8 mouse cellular contexts compared by ENCODE assay signal in genomic region chrX:7840842-7841162, GRCm38 (mm10). TPM values are rescaled to one million over a fixed set of nuclear protein-coding genes. Genes with fewer than 3 reads are reported as not detected.
DNase-seq lines count a peak whose midpoint lies in the region; ATAC-seq and TF ChIP-seq lines count a peak whose summit lies in the region.

No protein-coding gene starts in this region.

- TF ChIP-seq RAD21 in CH12.LX (IDR thresholded peaks at IDR 0.05; ENCODE audit: low read depth, low read length): no peak

- DNase-seq in heart, embryonic 10.5 days (ENCODE audit: low spot score): no peak
- no peak for DNase-seq in heart, adult 11 months
- no peak for DNase-seq in CH12.LX (ENCODE audit: extremely low read depth)
- DNase-seq in adrenal gland, postnatal 36 days: no peak
- DNase-seq in ovary, postnatal 14 days (ENCODE audit: low spot score): no peak

- no peaks in the 10 kb centered on the region for H3K4me1 ChIP-seq in heart, embryonic 10.5 days
- H3K4me1 ChIP-seq in CH12.LX (ENCODE audit: control insufficient read depth in 1 of 2, insufficient read depth in 2 of 2): peaks cover 0 to 17% of the 10 kb centered on the region in 2 experiments; a peak in 2 of 4 replicates
- H3K4me1 ChIP-seq in forebrain, embryonic 15.5 days: peaks cover 30% of the 10 kb centered on the region
- peaks cover 70% of the 10 kb centered on the region for H3K4me1 ChIP-seq in liver, embryonic 15.5 days (replicated peaks)

- H3K27me3 ChIP-seq in heart, embryonic 10.5 days (ENCODE audit: insufficient read depth, poor library complexity, severe bottlenecking): no peaks in the 10 kb centered on the region
- no peaks in the 10 kb centered on the region for H3K27me3 ChIP-seq in CH12.LX (replicated peaks)
- no peaks in the 10 kb centered on the region for H3K27me3 ChIP-seq in forebrain, embryonic 15.5 days
- H3K27me3 ChIP-seq in liver, embryonic 15.5 days: no peaks in the 10 kb centered on the region

- H3K9me3 ChIP-seq in heart, embryonic 10.5 days: no peaks in the 10 kb centered on the region
- no peaks in the 10 kb centered on the region for H3K9me3 ChIP-seq in CH12.LX (replicated peaks; ENCODE audit: low read length)
- H3K9me3 ChIP-seq in forebrain, embryonic 15.5 days: no peaks in the 10 kb centered on the region
- H3K9me3 ChIP-seq in liver, embryonic 15.5 days (replicated peaks): no peaks in the 10 kb centered on the region

- H3K79me2 ChIP-seq in CH12.LX (replicated peaks; ENCODE audit: control insufficient read depth, extremely low read depth, insufficient read depth, poor library complexity, severe bottlenecking): peaks cover 39% of the 10 kb centered on the region

- in situ Hi-C loops in CH12.LX (cut with MboI; ENCODE audit: low pct_ligation_motif_present, low pct_unique_long_range_greater_than_20kb, low sequenced_read_pairs): no loop called here

- H3K9ac ChIP-seq in CH12.LX (ENCODE audit: insufficient read depth, low read depth): peak overlapping the region; percentile 44; the same call in 1 of the 2 replicates
- H3K9ac ChIP-seq in forebrain, embryonic 15.5 days (replicated peaks): no peak overlapping the region
- H3K9ac ChIP-seq in liver, embryonic 15.5 days: no peak overlapping the region; the same call in 1 of the 2 replicates

- H3K27ac ChIP-seq in heart, embryonic 10.5 days: peak overlapping the region; percentile 64; the same call in 1 of the 2 replicates
- no peak overlapping the region for H3K27ac ChIP-seq in CH12.LX (ENCODE audit: insufficient read depth, low read depth)
- H3K27ac ChIP-seq in forebrain, embryonic 15.5 days (replicated peaks): peak overlapping the region; percentile 94
- H3K27ac ChIP-seq in liver, embryonic 15.5 days (replicated peaks): peak overlapping the region; percentile 84

- H3K4me3 ChIP-seq in heart, embryonic 10.5 days: peak overlapping the region; percentile 84
- peak overlapping the region; percentile 39 to 45 (median 41) for H3K4me3 ChIP-seq in CH12.LX (replicated peaks in 1 of 3; ENCODE audit: low read depth in 2 of 3, low read length in 2 of 3, poor library complexity in 1 of 3)
- H3K4me3 ChIP-seq in forebrain, embryonic 15.5 days: peak overlapping the region; percentile 80
- peak overlapping the region; percentile 81 for H3K4me3 ChIP-seq in liver, embryonic 15.5 days (replicated peaks)

- H3K36me3 ChIP-seq in heart, embryonic 10.5 days: no peaks in the 10 kb centered on the region
- H3K36me3 ChIP-seq in CH12.LX (replicated peaks in 1 of 2; ENCODE audit: control insufficient read depth in 1 of 2, insufficient read depth in 1 of 2, low read length in 1 of 2): peaks cover 7 to 33% of the 10 kb centered on the region in 2 experiments
- H3K36me3 ChIP-seq in forebrain, embryonic 15.5 days: no peaks in the 10 kb centered on the region
- H3K36me3 ChIP-seq in liver, embryonic 15.5 days (replicated peaks): peaks cover 19% of the 10 kb centered on the region; the same call in 1 of the 2 replicates

- no peak for ATAC-seq in forebrain, embryonic 15.5 days (replicated peaks)
- no peak for ATAC-seq in liver, embryonic 15.5 days (ENCODE audit: insufficient read depth)
- no peak for ATAC-seq in cerebellum, adult (ENCODE audit: insufficient number of reproducible peaks, low FRiP score, low TSS enrichment)

- TF ChIP-seq POLR2A in CH12.LX (IDR thresholded peaks at IDR 0.05; ENCODE audit: low read depth, low read length): no peak

- H3K4me2 ChIP-seq in CH12.LX (ENCODE audit: insufficient read depth, low read depth, poor library complexity, severe bottlenecking): peak overlapping the region; percentile 65; the same call in 1 of the 2 replicates
- H3K4me2 ChIP-seq in forebrain, embryonic 15.5 days (replicated peaks): peak overlapping the region; percentile 40
- H3K4me2 ChIP-seq in liver, embryonic 15.5 days: peak overlapping the region; percentile 60

- no peak for TF ChIP-seq CTCF in CH12.LX (conservative IDR thresholded peaks at IDR 0.05 in 1 of 2, IDR thresholded peaks at IDR 0.05 in 1 of 2; ENCODE audit: low read depth in 2 of 2, low read length in 2 of 2)

- WGBS in heart, embryonic 10.5 days: 13% methylated on average over 7 of the region's 7 CpGs
- 23% methylated on average over 7 of the region's 7 CpGs for WGBS in forebrain, embryonic 15.5 days
- WGBS in liver, embryonic 15.5 days (ENCODE audit: insufficient replicate concordance): 17% methylated on average over 7 of the region's 7 CpGs

- dilution Hi-C loops in CH12.LX (cut with MboI; ENCODE audit: extremely low pct_ligation_motif_present, extremely low pct_unique_long_range_greater_than_20kb, low sequenced_read_pairs): no loop called here

- TF ChIP-seq EP300 in CH12.LX (IDR thresholded peaks at IDR 0.05; ENCODE audit: low read length): no peak

TF ChIP-seq in CH12.LX, 34 proteins besides CTCF, POLR2A, EP300 and RAD21:
- TF ChIP-seq NRF1 (IDR thresholded peaks at IDR 0.05; ENCODE audit: low read depth, low read length) (peak; percentile 78), KAT2A (IDR thresholded peaks at IDR 0.05; ENCODE audit: insufficient replicate concordance, low read length) (0 out of 2 replicates have a peak, but pooled peaks have one; percentile 10), ELF1 (IDR thresholded peaks at IDR 0.05; ENCODE audit: low read depth, low read length) (no peak), TCF12 (IDR thresholded peaks at IDR 0.05; ENCODE audit: low read depth, low read length) (0 out of 2 replicates have a peak, but pooled peaks have one; percentile 12), NELFE (IDR thresholded peaks at IDR 0.05; ENCODE audit: low read depth, low read length) (no peak)

RNA-seq across cellular contexts. Expression of gene Otud5, which starts 0.4 kb away (rescaled TPM):
- 33.0 and 43.8 TPM in 2 replicates for polyA plus RNA-seq in heart, embryonic 10.5 days (2016; fragmentation: Nextera tagmentation; extraction: Ambion mirVana)
- total RNA-seq in CH12.LX (2012; rRNA removed) (46.6 and 67.8 TPM in 2 replicates), CH12.LX (2014; rRNA removed) (58.0 and 61.5 TPM in 2 replicates)
- 92.7 and 101 TPM in 2 replicates for polyA plus RNA-seq in CH12.LX (2012; ENCODE audit: insufficient read length, low read depth)
- 53.8 and 55.8 TPM in 2 replicates for polyA plus RNA-seq in forebrain, embryonic 15.5 days (2015; fragmentation: Nextera tagmentation; extraction: Ambion mirVana)
- polyA plus RNA-seq in liver, embryonic 15.5 days (2015; fragmentation: Nextera tagmentation; extraction: Ambion mirVana): 44.9 and 54.4 TPM in 2 replicates
- total RNA-seq in adrenal gland, postnatal 36 days (2021): 10 to 100 TPM; 59.0 to 63.3 TPM

RNA-seq across cellular contexts. Expression of gene Kcnd1, which starts 18.7 kb away (rescaled TPM):
- polyA plus RNA-seq in heart, embryonic 10.5 days (2016; fragmentation: Nextera tagmentation; extraction: Ambion mirVana): 1.1 and 1.4 TPM in 2 replicates
- total RNA-seq in CH12.LX (2012; rRNA removed) (0.38 and 0.51 TPM in 2 replicates), CH12.LX (2014; rRNA removed) (0.57 and 0.63 TPM in 2 replicates)
- polyA plus RNA-seq in CH12.LX (2012; ENCODE audit: insufficient read length, low read depth): 3.1 and 3.4 TPM in 2 replicates
- polyA plus RNA-seq in forebrain, embryonic 15.5 days (2015; fragmentation: Nextera tagmentation; extraction: Ambion mirVana): 2.8 and 3.1 TPM in 2 replicates
- polyA plus RNA-seq in liver, embryonic 15.5 days (2015; fragmentation: Nextera tagmentation; extraction: Ambion mirVana): 0.18 and 0.37 TPM in 2 replicates
- total RNA-seq in adrenal gland, postnatal 36 days (2021): under 1 TPM; 0.49 to 0.89 TPM

RNA-seq across cellular contexts. Expression of gene Pim2, which starts 37.3 kb away (rescaled TPM):
- 7.0 and 7.8 TPM in 2 replicates for polyA plus RNA-seq in heart, embryonic 10.5 days (2016; fragmentation: Nextera tagmentation; extraction: Ambion mirVana)
- total RNA-seq in CH12.LX (2012; rRNA removed) (102 and 177 TPM in 2 replicates), CH12.LX (2014; rRNA removed) (91.7 and 119 TPM in 2 replicates)
- 146 and 171 TPM in 2 replicates for polyA plus RNA-seq in CH12.LX (2012; ENCODE audit: insufficient read length, low read depth)
- 16.3 and 17.6 TPM in 2 replicates for polyA plus RNA-seq in forebrain, embryonic 15.5 days (2015; fragmentation: Nextera tagmentation; extraction: Ambion mirVana)
- 3.5 TPM in 2 replicates for polyA plus RNA-seq in liver, embryonic 15.5 days (2015; fragmentation: Nextera tagmentation; extraction: Ambion mirVana)
- 1 to 10 TPM; 8.5 to 9.0 TPM for total RNA-seq in adrenal gland, postnatal 36 days (2021)

RNA-seq across cellular contexts. Expression of gene Slc35a2, which starts 43.0 kb away (rescaled TPM):
- 32.2 and 33.5 TPM in 2 replicates for polyA plus RNA-seq in heart, embryonic 10.5 days (2016; fragmentation: Nextera tagmentation; extraction: Ambion mirVana)
- total RNA-seq in CH12.LX (2012; rRNA removed) (28.8 and 30.6 TPM in 2 replicates), CH12.LX (2014; rRNA removed) (15.2 and 21.2 TPM in 2 replicates)
- polyA plus RNA-seq in CH12.LX (2012; ENCODE audit: insufficient read length, low read depth): 25.5 and 26.4 TPM in 2 replicates
- polyA plus RNA-seq in forebrain, embryonic 15.5 days (2015; fragmentation: Nextera tagmentation; extraction: Ambion mirVana): 44.5 and 45.0 TPM in 2 replicates
- 14.3 and 17.5 TPM in 2 replicates for polyA plus RNA-seq in liver, embryonic 15.5 days (2015; fragmentation: Nextera tagmentation; extraction: Ambion mirVana)
- 10 to 100 TPM; 38.6 to 43.9 TPM for total RNA-seq in adrenal gland, postnatal 36 days (2021)

RNA-seq across cellular contexts. Expression of gene Gripap1, which starts 51.2 kb away (rescaled TPM):
- 35.4 and 37.6 TPM in 2 replicates for polyA plus RNA-seq in heart, embryonic 10.5 days (2016; fragmentation: Nextera tagmentation; extraction: Ambion mirVana)
- total RNA-seq in CH12.LX (2012; rRNA removed) (25.5 and 27.1 TPM in 2 replicates), CH12.LX (2014; rRNA removed) (15.7 and 19.9 TPM in 2 replicates)
- polyA plus RNA-seq in CH12.LX (2012; ENCODE audit: insufficient read length, low read depth): 49.4 and 53.1 TPM in 2 replicates
- 77.6 and 78.5 TPM in 2 replicates for polyA plus RNA-seq in forebrain, embryonic 15.5 days (2015; fragmentation: Nextera tagmentation; extraction: Ambion mirVana)
- 25.5 and 27.4 TPM in 2 replicates for polyA plus RNA-seq in liver, embryonic 15.5 days (2015; fragmentation: Nextera tagmentation; extraction: Ambion mirVana)
- total RNA-seq in adrenal gland, postnatal 36 days (2021): 10 to 100 TPM; 41.0 to 50.8 TPM
